Mouse (Mus musculus) spleen, adult 12 weeks (tissue): ENCODE data around the gene Vmn1r82.

Experiments
- DNase-seq: peaks from one replicate; pipeline ENCODE4 v3.0.0; 2022; ENCODE audit warnings: low spot score

Gene Vmn1r82

GRCm38 (mm10) chr7:12300130-12300529 is at the start of gene Vmn1r82:
Gene Vmn1r82 (plus strand): TSS chr7:12300430.
- no peak for DNase-seq

GRCm38 (mm10) chr7:12268169-12268568 is 32.1 kb upstream of the Vmn1r82 start, which contains the start of gene Vmn1r81:
Gene Vmn1r81 (minus strand): TSS chr7:12268269.
- DNase-seq, result no peak

- DNase-seq, result no peak
These were observed 29.2 kb downstream of the Vmn1r82 start, which contains the start of gene Vmn1r83 for GRCm38 (mm10) chr7:12329381-12329780. Gene Vmn1r83 (minus strand): TSS chr7:12329481.
